Mouse (Mus musculus) large intestine, adult 2 months (tissue): ENCODE results near the gene Ttc12. TPM values are rescaled to one million over a fixed set of nuclear protein-coding genes. Genes with fewer than 3 reads are reported as not detected.
A peak's percentile ranks its signal among the peaks of the same experiment; 100 is the strongest.

Experiments
- DNase-seq: peaks from one replicate; pipeline ENCODE4 v3.0.0-alpha.2; 2012; ENCODE audit warnings: low read depth, low spot score
- WGBS: fragments of 180-500 bp; shearing (Covaris S2); methylation state at CpG from one replicate; pipeline ENCODE4 v1.1.7; 2018; 5-methylcytosine and 5-hydroxymethylcytosine counted together
- polyA plus RNA-seq: library from polyadenylated mRNA; depleted of rRNA; stranded (reverse); fragments of >200 nt; gene quantifications from 2 replicates; pipeline ENCODE4 v1.2.3, GENCODE M21; 2012

Ttc12 gene
- polyA plus RNA-seq, 1 experiment: 0.53 TPM

DNA sequence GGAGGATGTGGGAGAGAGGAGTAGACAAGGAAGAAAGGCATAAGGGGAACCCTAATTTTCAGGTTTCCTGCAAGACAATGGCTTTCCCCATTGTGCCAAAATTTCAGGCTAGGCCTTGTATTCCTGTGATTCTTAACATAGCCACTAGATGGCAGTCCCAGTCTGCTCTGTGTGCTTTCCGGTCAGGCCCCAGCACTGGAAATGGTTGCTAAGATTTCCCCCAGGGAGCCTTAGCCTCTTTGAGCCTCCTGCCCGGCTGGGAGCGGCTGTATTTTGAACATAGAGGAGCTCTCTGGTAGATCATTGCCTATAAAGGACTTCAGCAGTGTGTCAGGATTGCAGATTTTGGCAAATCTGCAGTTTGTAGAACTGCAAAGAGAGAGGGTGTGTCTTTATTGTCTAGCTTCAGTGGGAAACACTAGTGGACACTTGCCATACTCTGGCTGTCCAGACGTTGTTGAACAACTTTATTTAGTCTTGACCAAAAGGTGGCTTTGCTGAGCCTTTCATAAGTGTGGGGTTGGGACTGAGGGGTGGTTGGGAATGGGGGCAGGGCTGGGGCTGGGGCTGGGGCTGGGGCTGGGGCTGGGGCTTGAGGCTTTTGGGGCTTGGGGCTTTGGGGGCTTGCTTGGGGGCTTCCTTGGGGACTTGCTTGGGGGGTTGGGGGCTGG lies 8.1 kb upstream of the Ttc12 start:
- DNase-seq: peak; percentile 32
- WGBS: 2% methylated on average over 4 of the region's 4 CpGs

DNA sequence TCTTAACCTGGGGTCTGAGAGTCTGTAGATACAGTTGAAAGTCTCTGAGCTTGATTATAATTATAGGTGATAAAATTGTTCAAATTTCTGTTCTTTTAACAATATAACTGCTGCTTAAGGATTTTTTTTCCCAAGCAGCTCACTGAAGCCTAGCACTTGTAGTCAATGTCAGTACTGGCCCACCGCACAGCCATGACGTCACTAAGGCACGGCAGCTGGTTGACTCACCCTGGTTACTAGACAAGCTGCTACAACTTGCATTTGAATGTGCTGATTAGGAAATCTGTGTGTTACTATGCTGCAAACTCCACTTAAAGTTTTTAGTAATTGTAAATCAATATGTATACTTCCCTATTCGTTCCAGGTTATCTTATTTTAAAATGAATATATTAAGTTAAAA lies 4.6 kb upstream of the Ttc12 start:
- WGBS: 68% methylated on average over 4 of the region's 4 CpGs
- no peak for DNase-seq

DNA sequence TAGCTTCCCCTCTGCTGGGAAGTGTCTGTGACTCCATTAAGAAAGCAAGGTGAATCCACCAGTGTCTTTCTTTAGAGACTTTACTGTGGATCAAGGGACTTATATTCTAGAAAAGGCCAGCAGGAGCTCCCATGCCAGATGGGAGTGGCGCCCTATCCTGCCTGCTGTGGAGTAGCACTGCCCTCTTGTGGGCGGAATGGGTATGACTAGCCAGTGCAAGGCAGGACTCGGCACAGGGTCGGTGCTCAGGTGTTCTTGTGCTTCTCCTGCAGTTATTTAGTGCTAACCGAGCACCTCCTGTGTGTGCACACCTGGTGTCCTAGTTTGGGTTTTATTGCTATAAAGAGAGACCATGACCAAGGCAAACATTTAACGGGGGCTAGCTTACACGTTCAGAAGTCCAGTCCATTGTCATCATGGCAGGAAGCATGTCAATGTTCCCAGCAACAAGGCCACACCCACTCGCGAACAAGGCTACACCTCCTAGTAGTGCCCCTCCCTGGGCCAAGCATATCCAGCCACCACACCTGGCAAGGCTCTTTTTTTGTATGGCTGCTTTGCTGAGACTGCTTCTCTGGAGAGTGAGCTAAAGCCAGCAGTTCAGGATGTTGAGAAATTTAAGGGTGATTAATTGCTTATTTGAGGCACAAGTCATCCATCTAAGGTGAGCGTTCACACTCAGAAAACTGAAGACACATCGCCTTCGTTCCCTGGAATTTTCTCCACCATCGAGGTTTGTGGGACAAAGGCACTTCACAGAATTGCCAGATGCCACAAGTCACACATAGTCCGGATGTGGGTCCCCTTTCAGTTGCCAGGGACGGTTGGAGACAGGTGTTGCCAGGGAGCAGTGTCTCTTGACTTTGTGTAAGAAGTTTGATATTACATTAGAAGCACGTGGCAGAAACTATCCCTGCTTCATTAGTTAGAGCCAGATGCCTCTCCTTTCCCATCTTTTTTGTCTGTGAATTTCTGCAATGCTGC lies 3.2 kb upstream of the Ttc12 start:
- WGBS: 30% methylated on average over 16 of the region's 16 CpGs
- peak; percentile 27 for DNase-seq

DNA sequence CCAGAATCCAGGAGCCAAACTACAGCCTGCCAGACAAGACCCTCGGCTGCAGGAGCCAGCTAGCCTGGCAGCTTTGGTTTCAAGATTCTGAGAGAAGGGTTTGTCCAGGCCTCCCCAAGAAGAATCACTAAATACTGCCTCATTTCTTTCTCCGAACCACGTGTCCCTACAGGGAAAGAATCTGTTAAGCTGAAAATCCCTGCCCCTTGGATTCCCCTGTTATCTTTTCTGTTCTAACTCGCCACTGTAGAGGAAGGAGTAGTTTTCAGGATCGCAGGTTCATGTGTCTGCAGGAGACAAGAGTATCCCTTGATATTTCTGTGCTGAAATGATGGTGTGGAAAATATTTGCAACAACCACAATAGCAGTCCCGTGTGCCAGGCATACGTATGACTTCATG lies 2.2 kb upstream of the Ttc12 start:
- WGBS: 65% methylated on average over 7 of the region's 7 CpGs
- DNase-seq: no peak

DNA sequence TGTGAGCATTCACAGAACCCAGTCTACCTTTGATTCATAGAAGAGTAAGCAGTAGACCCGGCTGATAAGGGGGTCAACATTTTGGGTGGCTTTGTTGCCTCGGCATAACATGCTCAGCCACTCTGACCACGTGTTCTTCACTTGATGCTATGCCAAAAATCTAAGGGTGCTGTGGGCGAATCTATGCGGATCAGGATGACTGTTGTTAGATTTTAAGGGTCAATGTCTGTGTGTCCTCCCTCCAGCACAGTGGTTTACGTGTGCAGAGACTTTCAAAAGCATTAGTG lies 1.6 kb upstream of the Ttc12 start:
- 61% methylated on average over 6 of the region's 6 CpGs for WGBS
- DNase-seq: no peak

DNA sequence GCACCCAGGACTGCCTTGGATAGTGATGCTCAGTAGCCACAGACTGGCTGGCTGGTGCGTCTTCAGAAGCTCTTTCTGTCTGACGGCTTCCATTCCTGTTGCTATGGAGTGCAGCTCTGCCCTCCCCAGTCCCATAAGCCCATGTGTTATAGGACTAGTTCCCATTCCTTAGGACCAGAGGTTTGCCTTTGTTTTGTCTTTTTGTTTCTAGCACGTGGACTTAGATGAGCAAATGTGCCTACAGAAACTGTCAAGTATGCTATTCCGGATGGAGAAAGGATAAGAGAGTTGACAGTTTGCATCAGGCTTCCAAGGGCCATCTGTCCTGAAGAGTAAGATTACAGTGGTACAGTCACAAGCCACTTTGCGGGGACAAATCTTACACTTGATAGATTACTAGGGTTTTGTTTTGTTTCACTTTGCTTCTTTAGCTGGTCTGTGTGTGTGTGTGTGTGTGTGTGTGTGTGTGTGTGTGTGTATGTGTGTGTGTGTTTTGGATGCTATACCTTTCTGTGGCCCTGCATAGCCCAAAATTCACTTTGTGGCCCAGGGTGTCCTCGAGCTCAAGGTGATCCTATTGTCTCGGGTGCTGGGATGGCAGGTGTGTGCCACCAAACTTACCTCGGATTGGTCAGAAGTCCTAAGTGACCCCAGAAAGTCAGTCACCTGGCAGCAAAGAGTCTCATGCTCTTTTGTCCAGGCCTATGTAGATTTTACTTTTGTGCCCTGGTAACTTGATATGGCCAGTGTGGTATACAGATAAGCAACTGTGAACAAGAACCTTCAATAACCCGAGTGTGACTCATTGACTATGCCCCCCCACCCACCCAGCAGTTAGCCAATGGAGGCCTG lies 1.0 kb upstream of the Ttc12 start:
- WGBS: 69% methylated on average over 9 of the region's 9 CpGs
- no peak for DNase-seq

DNA sequence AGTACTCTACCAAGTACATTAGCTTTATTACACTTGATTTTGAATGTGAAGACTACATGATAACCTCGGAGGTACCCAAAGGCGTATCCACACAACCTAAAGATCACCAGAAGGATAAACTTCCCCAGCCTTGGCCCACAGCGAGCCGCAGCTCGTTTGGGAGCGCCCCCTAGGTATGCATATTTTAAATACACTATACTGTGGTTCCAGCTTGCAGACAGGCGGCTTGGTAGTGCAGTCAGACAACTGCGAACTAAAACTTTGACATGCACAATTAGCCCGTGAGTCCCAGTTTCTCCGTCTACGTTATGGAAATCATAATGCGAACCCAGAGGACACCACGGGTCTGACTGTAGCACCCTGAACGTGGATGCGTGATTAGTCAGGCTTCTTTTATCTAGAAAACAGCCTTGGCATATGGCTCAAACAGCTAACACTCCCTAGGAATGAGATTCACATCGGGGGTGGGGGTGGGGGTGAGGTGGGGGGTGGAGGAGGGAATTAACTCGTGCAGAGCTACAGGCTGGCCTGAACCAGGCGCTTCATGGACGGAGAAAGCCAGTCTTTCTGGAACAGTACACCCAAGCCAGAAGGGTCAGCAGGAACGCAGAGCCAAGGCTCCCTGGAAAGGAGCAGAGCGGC lies 654 bp downstream of the Ttc12 start:
- WGBS: 5% methylated on average over 21 of the region's 21 CpGs
- DNase-seq: no peak

DNA sequence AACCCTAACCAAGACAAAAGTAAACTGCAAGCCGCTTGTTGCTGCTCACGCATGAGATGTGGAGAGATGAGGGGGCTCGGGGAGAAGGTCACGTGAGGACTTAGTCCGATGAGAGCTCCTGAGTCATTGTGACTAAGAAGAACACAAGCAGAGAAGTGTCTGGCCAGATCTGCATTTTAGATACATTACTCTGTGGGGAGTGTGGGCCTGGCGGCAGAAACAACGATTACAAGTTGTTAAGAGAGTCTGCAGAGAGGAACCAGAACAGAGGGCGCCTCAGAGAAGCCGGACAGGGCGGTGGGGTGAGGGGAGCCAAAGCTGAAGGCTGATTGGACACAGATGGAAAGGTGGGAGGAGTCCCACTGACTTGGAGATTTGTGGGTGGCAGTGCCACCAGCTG lies 2.7 kb downstream of the Ttc12 start:
- WGBS: 57% methylated on average over 10 of the region's 10 CpGs
- DNase-seq: no peak

DNA sequence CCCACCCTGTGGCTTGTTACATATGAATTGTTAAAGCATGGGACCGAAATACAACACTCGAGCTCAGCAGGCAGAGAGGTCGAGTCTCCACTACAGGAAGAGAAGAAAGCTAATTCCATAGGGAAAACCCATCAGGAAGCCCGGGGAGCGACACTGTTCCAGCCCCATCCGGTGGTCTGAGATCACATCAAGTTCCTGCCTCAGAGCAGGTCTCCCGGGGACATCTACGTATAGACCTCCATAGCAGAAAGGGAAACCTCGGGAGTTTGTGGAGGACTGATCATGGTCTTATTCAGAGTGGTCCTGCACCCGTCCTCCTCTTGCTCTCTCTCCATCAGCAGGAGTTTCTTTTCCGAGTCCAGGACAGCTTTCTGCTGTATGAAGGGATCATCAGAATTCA lies 13.9 kb downstream of the Ttc12 start:
- DNase-seq: no peak
- WGBS: 69% methylated on average over 11 of the region's 11 CpGs

DNA sequence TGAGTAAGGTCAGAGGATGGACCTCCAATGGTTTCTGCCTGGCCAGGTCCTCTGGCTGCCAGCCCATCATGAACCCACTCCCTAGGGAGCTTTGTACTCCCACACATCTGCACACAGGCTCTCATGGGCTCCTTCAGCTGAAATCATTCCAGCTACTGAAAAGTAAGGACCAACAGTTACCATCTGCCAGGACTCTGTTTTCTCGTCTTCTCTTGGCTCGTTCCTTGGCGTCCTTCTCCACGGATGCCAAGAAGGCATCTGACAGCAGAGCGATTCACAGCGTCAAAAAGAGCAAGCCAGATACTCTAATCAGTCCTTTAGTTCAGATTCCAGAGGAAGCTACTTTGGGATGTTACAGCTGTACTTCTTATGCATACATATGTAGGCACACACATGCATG lies 15.1 kb downstream of the Ttc12 start:
- DNase-seq: no peak
- 79% methylated on average over 6 of the region's 6 CpGs for WGBS

DNA sequence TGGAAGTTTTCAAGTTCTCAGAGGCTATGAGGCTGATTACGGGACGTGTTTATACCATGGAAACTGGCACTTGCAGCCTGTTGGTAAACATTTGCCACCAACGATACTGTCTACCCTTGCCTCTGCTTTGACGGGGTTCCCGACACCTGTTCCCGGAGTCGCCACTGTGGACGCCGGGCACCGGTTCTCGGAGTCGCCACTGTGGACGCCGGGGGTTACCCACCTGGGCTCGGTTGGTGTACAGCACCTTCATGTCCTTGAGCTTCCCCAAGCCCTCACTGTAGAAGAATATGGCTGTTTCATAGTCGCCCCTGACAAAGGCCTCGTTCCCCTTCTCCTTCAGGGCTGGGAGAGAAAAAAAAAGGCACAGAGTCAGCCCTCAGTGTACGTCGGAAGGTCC lies 16.0 kb downstream of the Ttc12 start:
- no peak for DNase-seq
- WGBS: 92% methylated on average over 19 of the region's 19 CpGs

DNA sequence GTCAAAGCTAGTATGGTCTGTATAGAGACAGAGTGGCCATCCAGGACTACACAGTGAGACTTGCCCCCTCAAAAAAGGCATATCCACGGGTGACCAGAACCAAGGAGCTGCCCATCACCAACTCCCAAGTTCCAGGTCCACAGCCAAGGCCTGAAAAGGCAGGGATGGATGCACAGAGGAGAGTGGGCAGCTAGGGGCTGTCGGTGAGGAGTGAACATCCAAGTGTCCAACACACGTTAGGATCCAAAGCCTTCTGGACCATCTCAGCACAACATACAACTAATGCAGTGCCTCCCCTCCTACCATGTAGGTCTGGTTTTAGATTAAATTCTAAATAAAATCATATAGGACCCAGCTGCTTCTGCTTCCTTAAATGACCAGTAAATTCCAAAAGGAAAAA lies 29.9 kb downstream of the Ttc12 start:
- no peak for DNase-seq
- WGBS: 88% methylated on average over 3 of the region's 3 CpGs

DNA sequence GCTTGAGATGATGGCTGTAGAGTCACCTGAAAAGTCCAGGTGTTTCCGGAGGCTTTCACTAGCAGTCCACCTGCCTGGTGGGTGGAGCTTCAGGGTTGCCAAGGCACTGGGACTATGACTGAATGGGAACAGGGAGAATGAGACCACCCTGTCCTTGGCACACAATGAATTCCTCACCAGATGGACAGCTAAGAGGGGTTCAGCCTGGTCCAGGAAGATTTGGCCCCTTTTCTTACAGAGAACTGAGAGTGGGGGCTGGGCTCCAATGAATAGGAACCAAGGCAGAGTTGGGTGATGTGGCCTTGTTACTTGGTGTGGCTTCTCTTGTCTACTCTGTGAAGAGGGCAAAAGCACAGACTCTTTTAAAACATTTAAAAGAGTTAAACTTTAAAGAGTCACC lies 33.6 kb downstream of the Ttc12 start:
- no peak for DNase-seq
- 95% methylated on average over 1 of the region's 1 CpGs for WGBS

DNA sequence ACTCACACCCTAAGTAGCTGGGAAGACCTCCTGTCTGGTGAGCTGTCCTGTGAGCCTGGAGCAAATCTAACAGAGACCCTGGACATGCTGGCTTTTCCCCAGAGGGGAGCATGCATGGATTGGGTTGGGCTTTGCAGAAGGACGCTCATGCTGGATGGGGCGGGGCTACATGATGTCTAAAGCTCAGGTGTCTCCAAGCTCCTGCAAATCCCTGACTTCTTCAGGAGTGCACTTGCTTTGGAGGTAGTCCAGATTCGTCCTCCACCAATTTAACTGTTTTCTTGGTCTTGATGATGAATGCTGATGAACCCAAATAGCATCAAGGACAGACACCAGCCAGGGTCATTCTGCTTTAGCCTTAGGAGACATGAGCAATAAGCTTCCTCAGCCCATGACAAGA lies 35.5 kb downstream of the Ttc12 start:
- WGBS: 57% methylated on average over 3 of the region's 3 CpGs
- DNase-seq: no peak

DNA sequence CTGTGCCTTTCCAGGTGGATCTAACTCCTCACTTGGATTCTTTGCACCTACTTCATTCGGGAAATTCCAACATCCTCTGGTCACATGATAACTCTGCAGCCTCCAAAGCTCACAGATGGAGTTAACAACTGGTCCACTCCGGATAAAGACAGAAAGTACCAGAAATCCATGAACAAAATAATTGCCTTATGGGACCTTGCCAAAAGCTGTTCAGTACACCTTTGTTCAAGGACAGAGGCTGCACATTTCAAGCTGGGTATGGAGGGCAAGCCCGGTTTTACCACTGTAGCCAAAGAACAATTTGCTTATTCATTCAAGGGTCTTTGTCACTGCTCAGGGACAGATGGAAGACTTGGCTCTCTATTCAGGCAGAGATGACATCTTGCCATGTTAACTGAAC lies 43.4 kb downstream of the Ttc12 start:
- 71% methylated on average over 3 of the region's 3 CpGs for WGBS
- no peak for DNase-seq

DNA sequence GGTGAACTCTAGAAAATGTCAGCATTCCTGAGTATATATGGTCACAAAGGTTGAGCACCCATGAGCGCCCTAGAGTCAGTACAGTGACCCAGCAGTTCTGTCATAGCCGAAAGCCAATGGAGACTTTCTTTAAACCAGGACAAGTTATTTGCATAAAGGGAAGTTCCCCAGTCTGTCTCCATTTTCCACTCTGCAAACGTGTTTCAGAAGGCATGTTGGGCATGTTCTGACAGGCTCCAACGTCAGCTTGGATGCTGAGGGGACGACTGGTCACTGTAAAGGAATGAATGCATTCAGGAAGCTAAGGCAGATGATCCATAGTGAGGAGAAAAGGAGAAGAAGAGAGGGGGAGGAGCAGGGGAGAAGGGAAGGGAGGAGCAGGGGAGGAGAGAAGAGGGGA lies 58.5 kb downstream of the Ttc12 start:
- no peak for DNase-seq
- 55% methylated on average over 5 of the region's 5 CpGs for WGBS

DNA sequence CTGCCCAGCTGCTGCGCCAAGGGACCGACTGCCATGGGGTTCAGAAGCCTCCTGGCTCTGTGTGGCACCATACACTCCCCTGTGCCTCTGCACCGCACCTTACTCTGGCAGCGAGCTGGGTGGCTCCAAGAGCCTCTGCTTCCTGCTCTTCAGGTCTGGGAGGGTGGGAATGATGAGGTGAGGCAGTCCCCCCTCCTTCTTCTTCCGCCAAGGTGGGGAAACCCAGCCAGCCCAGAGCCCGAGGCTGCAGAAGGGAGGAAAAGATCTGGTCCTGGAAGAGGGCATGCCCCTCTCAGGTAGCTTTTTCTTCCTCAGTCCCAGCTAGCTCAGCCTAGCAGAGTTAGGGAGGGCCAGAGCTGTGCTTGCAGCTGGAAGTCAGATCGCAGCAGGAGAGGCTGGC lies 59.1 kb downstream of the Ttc12 start, which contains the start of gene Ankk1:
Ankk1 (minus strand) TSS at position 101 of the 400 bp plus-strand sequence.
- WGBS: 67% methylated on average over 7 of the region's 7 CpGs

DNA sequence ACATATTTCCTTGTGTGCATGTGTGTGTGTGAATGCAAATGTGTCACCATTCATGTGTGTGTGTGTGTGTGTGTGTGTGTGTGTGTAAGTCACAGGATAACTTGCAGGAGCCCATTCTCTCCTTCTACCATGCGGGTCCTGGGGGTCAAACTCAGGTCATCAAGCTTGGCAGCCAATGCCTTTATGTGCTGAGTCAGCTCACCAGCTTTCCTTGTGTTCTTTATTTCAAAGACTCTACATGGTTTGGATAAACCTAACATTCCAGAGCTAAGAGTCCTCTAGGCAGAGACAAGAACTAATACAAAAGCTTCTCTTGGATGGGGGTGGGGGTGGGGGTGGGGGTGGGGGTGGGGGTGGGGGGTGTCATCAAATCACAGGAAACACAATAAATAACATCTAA lies 60.4 kb downstream of the Ttc12 start:
- WGBS: 28% methylated on average over 1 of the region's 1 CpGs
- DNase-seq: no peak

More for the DNA sequence above, 59.1 kb downstream of the Ttc12 start, which contains the start of gene Ankk1:
- no peak for DNase-seq

DNA sequence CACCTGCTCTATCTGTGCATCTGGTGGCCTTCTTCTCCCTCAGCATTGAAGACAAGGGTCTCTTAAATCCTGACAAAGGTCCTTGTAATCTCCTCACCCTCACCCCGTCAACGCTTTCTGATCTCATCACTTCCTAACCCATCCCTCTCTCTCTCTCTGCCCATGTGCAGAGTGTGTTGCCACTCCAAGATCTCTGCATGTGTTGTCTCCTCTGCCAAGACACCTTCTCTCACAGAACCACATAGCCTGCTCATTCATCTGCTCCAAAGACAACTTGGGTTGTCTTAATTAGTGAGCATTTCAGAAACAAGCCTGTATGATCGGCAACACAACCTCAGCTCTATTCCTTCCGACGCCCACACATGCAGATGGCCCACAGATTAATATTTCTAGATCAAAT lies 62.2 kb downstream of the Ttc12 start:
- no peak for DNase-seq
- WGBS: 92% methylated on average over 5 of the region's 5 CpGs

DNA sequence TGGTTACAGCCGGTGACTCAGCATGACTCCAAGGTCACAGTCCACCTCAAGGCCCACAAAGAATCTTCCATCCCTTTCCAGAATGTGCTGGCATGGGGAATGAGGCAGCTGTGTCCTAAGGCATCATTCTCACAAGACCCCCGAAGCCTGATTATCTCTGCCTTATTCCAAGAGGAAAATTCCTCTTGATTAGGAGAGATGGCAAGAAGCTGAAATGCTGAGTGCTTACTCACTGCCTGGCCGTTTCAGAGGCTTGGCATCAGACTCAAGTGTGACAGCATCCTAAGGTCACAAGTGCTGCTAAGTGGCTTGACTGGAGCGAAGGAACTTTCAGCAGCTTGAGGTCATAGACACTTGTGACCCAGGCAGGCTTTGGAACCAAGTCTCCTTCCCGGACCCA lies 75.4 kb downstream of the Ttc12 start:
- 65% methylated on average over 5 of the region's 5 CpGs for WGBS

More for the DNA sequence above, 75.4 kb downstream of the Ttc12 start:
- DNase-seq: no peak
